Mouse (Mus musculus) adrenal gland, adult 18-20 months (tissue): ENCODE data around the gene Krtap5-4. TPM values are rescaled to one million over a fixed set of nuclear protein-coding genes. Genes with fewer than 3 reads are reported as not detected.

Experiments
- total RNA-seq, 2 experiments: library from RNA; stranded (reverse); gene quantifications; 1 replicate in 1 of 2; 2 replicates in 1 of 2; pipeline ENCODE4 v1.2.3; 2021

Krtap5-4 gene
- total RNA-seq, 2 experiments from 2014 or later = not detected

Other genes with a start within 250 kb of the Krtap5-4 start
- 10 to 100 TPM; 45.2 to 58.8 TPM for gene Mob2, start 242.5 kb upstream of the Krtap5-4 start, total RNA-seq
- gene Dusp8, start 207.7 kb upstream of the Krtap5-4 start, total RNA-seq = 10 to 100 TPM in 1 of 2 experiments, 1 to 10 TPM in 1; 8.9 to 23.6 TPM
- not detected for gene Gm45618, start 182.8 kb upstream of the Krtap5-4 start, total RNA-seq
- not detected for gene Gm39115, start 167.5 kb upstream of the Krtap5-4 start, total RNA-seq
- not detected for gene Gm45337, start 158.9 kb upstream of the Krtap5-4 start, total RNA-seq
- gene Gm29735, start 146.4 kb upstream of the Krtap5-4 start, total RNA-seq = not detected
- not detected for gene Gm4553, start 137.8 kb upstream of the Krtap5-4 start, total RNA-seq
- not detected for gene Krtap5-2, start 127.5 kb upstream of the Krtap5-4 start, total RNA-seq
- gene Gm10153, start 113.2 kb upstream of the Krtap5-4 start, total RNA-seq = not detected
- not detected for gene Krtap5-3, start 102.2 kb upstream of the Krtap5-4 start, total RNA-seq
- not detected for gene Gm7579, start 91.7 kb upstream of the Krtap5-4 start, total RNA-seq
- gene Krtap5-5, start 73.6 kb upstream of the Krtap5-4 start, total RNA-seq = not detected
- gene Gm40460, start 62.5 kb upstream of the Krtap5-4 start, total RNA-seq = not detected
- not detected for gene Gm2431, start 45.2 kb upstream of the Krtap5-4 start, total RNA-seq
- gene Gm4559, start 29.2 kb upstream of the Krtap5-4 start, total RNA-seq = not detected
- not detected for gene Krtap5-1, start 6.4 kb upstream of the Krtap5-4 start, total RNA-seq
- gene Ifitm10, start 70.2 kb downstream of the Krtap5-4 start, total RNA-seq = 1 to 10 TPM; 2.1 to 3.1 TPM
- 1 to 10 TPM; 3.1 to 9.4 TPM for gene Gm49369, start 79.1 kb downstream of the Krtap5-4 start, total RNA-seq
- 1,000 to 10,000 TPM; 1,152 to 1,350 TPM for gene Ctsd, start 84.5 kb downstream of the Krtap5-4 start, total RNA-seq
- not detected for gene Syt8, start 131.3 kb downstream of the Krtap5-4 start, total RNA-seq
- gene Tnni2, start 138.3 kb downstream of the Krtap5-4 start, total RNA-seq = 10 to 100 TPM in 1 of 2 experiments, under 1 TPM in 1; 0.83 to 10.2 TPM
- 10 to 100 TPM; 17.0 to 24.2 TPM for gene Lsp1, start 157.3 kb downstream of the Krtap5-4 start, total RNA-seq
- 10 to 100 TPM in 1 of 2 experiments, under 1 TPM in 1; 0.83 to 16.2 TPM for gene Tnnt3, start 195.3 kb downstream of the Krtap5-4 start, total RNA-seq
- 1 to 10 TPM; 2.9 to 3.0 TPM for gene Mrpl23, start 229.1 kb downstream of the Krtap5-4 start, total RNA-seq